Mouse (Mus musculus) induced T-regulatory cell, adult 2 months (primary cell): ENCODE measurements around the gene Abcc4.

ENCODE experiments used
- DNase-seq: peaks from one replicate; pipeline ENCODE4 v3.0.0-alpha.2; 2012; ENCODE audit warnings: low read depth

The Abcc4 gene

GRCm38 (mm10) chr14:118496767-118497166 lies 209.3 kb downstream of the Abcc4 start:
- DNase-seq: no peak

- no peak for DNase-seq
These were observed 210.6 kb downstream of the Abcc4 start for GRCm38 (mm10) chr14:118495458-118495857.

GRCm38 (mm10) chr14:118491708-118492107 lies 214.3 kb downstream of the Abcc4 start:
- DNase-seq: no peak

GRCm38 (mm10) chr14:118491300-118491699 lies 214.7 kb downstream of the Abcc4 start:
- no peak for DNase-seq

- no peak for DNase-seq
These were observed 215.5 kb downstream of the Abcc4 start for GRCm38 (mm10) chr14:118490525-118490924.

GRCm38 (mm10) chr14:118486349-118486748 lies 219.7 kb downstream of the Abcc4 start:
- DNase-seq: no peak

GRCm38 (mm10) chr14:118485646-118486045 lies 220.4 kb downstream of the Abcc4 start:
- DNase-seq: no peak

GRCm38 (mm10) chr14:118482320-118482719 lies 223.7 kb downstream of the Abcc4 start:
- no peak for DNase-seq

GRCm38 (mm10) chr14:118481779-118482178 lies 224.2 kb downstream of the Abcc4 start:
- no peak for DNase-seq

- DNase-seq: no peak
These were observed 229.7 kb downstream of the Abcc4 start for GRCm38 (mm10) chr14:118476329-118476728.

- DNase-seq: no peak
These were observed 230.9 kb downstream of the Abcc4 start for GRCm38 (mm10) chr14:118475100-118475454.

- DNase-seq: peak; percentile 6
These were observed 231.6 kb downstream of the Abcc4 start for GRCm38 (mm10) chr14:118474226-118475099.

- peak; percentile 7 for DNase-seq
These were observed 232.2 kb downstream of the Abcc4 start for GRCm38 (mm10) chr14:118473831-118474193.

- peak; percentile 7 for DNase-seq
These were observed 232.7 kb downstream of the Abcc4 start for GRCm38 (mm10) chr14:118473188-118473830.

GRCm38 (mm10) chr14:118465331-118465730 lies 240.7 kb downstream of the Abcc4 start:
- no peak for DNase-seq

- DNase-seq: no peak
These were observed 241.6 kb downstream of the Abcc4 start for GRCm38 (mm10) chr14:118464401-118464800.

- DNase-seq: no peak
These were observed 253.4 kb downstream of the Abcc4 start for GRCm38 (mm10) chr14:118452572-118452971.

GRCm38 (mm10) chr14:118440155-118440554 lies 265.9 kb downstream of the Abcc4 start:
- DNase-seq: no peak

GRCm38 (mm10) chr14:118437156-118437931 lies 268.7 kb downstream of the Abcc4 start:
- no peak for DNase-seq

- DNase-seq: no peak
These were observed 269.2 kb downstream of the Abcc4 start for GRCm38 (mm10) chr14:118436791-118437155.

GRCm38 (mm10) chr14:118435676-118436330 lies 270.2 kb downstream of the Abcc4 start:
- DNase-seq: no peak

GRCm38 (mm10) chr14:118434842-118435241 lies 271.2 kb downstream of the Abcc4 start:
- DNase-seq: no peak
